Mouse (Mus musculus) heart, postnatal 0 days (tissue): Measurements from ENCODE around the gene Gm10762. TPM values are rescaled to one million over a fixed set of nuclear protein-coding genes. Genes with fewer than 3 reads are reported as not detected.
A peak's percentile ranks its signal among the peaks of the same experiment; 100 is the strongest.
"Not testable (repeated sequence)": the region's sequence is repeated elsewhere in the genome, so short reads cannot be mapped to it uniquely, and the experiment has no call there.

Experiments used
- ATAC-seq: fragments of 200-750 bp; cut with Nextera tagmentation; 2 replicates; pipeline ENCODE4 v1.8.0; 2017; ENCODE audit warnings: low read depth, moderate number of reproducible peaks, moderate library complexity; ENCODE audit not compliant: insufficient read depth
- DNase-seq: peaks from one replicate; pipeline ENCODE4 v3.0.0-alpha.2; 2016; ENCODE audit warnings: low spot score
- H3K27ac ChIP-seq: fragments of 300-500 bp; sonication (generic); 2 replicates; pipeline ENCODE4 v1.5.1; 2014; ENCODE audit warnings: low read depth, mild to moderate bottlenecking
- H3K27me3 ChIP-seq: fragments of 300-500 bp; sonication (generic); 2 replicates; pipeline ENCODE4 v1.6.1; 2014; ENCODE audit warnings: low read length, mixed read lengths; ENCODE audit not compliant: control insufficient read depth, insufficient read depth
- H3K36me3 ChIP-seq: fragments of 300-500 bp; sonication (generic); replicated peaks from 2 replicates; pipeline ENCODE4 v1.6.1; 2014; ENCODE audit warnings: low read length, mixed read lengths; ENCODE audit not compliant: control insufficient read depth, insufficient read depth
- H3K4me1 ChIP-seq: fragments of 300-500 bp; sonication (generic); 2 replicates; pipeline ENCODE4 v1.6.1; 2014; ENCODE audit warnings: antibody characterized with exemption; ENCODE audit not compliant: control insufficient read depth, insufficient read depth
- H3K4me2 ChIP-seq: fragments of 300-500 bp; sonication (generic); 2 replicates; pipeline ENCODE4 v1.6.1; 2014; ENCODE audit warnings: low read depth, mild to moderate bottlenecking, low read length, moderate library complexity
- H3K4me3 ChIP-seq: fragments of 300-500 bp; sonication (generic); 2 replicates; pipeline ENCODE4 v1.5.1; 2014; ENCODE audit warnings: low read depth, low read length
- H3K9ac ChIP-seq: fragments of 300-500 bp; sonication (generic); replicated peaks from 2 replicates; pipeline ENCODE4 v1.6.1; 2014; ENCODE audit warnings: low read depth, low read length, mixed read lengths
- H3K9me3 ChIP-seq: fragments of 300-500 bp; sonication (generic); replicated peaks from 2 replicates; pipeline ENCODE4 v1.6.1; 2016; ENCODE audit warnings: low read length; ENCODE audit not compliant: control insufficient read depth
- CTCF ChIP-seq: IDR thresholded peaks from 2 replicates; pipeline ENCODE4 v1.5.1; 2016; ENCODE audit warnings: antibody characterized with exemption, control low read depth, low read depth
- EP300 ChIP-seq: IDR thresholded peaks from 2 replicates; pipeline ENCODE4 v1.6.1; 2016; ENCODE audit warnings: antibody characterized with exemption, low read depth
- WGBS: fragments of 180-500 bp; shearing (Covaris S2); extraction: QIAGEN DNeasy Blood & Tissue Kit; methylation state at CpG from one replicate; pipeline ENCODE4 v1.1.7; 2014; 5-methylcytosine and 5-hydroxymethylcytosine counted together
- polyA plus RNA-seq: library from polyadenylated mRNA; unstranded; fragments of >200 nt; fragmentation: Nextera tagmentation; extraction: Ambion mirVana; gene quantifications from 2 replicates; pipeline ENCODE4 v1.2.1, GENCODE M21; 2015
- total RNA-seq: library from RNA; depleted of rRNA; stranded (reverse); fragments of >200 nt; gene quantifications from 2 replicates; pipeline ENCODE4 v1.2.3, GENCODE M21; 2014; ENCODE audit warnings: low replicate concordance; rRNA removed

The Gm10762 gene
- total RNA-seq (7.7 and 31.0 TPM in 2 replicates), polyA plus RNA-seq (15.0 and 19.0 TPM in 2 replicates)

DNA sequence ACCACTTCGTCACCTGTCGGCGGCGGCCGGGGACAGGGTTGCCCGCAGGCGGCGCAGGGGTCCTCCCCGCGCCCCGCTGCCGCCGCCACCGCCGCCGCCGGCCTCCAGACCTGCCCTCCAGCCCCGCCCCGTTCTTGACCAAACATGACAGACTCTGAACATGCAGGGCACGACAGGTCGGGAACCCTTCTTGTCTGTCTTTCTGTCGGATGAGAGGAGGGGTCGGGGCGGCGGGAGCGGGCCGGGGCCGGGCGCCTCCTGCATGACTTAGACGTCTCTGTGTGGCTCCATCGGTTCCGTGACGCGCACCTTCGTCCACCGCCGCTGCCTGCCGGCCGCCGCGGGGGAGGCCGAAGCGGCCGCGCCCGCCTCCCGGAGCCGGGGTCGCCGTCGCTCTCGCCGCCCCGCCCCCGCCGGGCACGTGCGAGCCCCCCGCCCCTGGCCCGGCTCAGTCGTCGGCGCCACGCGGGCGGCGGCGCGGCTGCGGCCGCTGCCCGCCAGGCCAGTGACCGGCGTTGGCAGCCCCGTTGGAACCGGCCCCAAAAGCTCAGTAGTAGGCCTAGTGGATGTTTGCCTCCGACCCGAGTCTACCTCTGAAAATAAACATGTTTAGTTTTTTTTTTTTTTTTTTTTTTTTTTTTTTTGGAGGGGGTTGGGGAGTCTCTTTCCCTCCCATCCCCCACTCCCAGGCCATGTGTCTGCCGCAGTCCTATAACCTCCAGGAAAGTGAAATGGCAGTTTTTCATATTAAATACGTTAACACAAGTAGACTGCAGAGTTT is at the start of gene Gm10762:
TSS of gene Gm10762 (minus strand) at position 65 of the 781 bp plus-strand sequence.
- Histone ChIP-seq H3K4me2 (peak within 1 kb of the TSS; percentile 61), H3K36me3 (no peaks in the 10 kb centered on the region), H3K27ac (peak within 1 kb of the TSS; percentile 100), H3K9ac (peak within 1 kb of the TSS; percentile 96), H3K4me3 (peak within 1 kb of the TSS; percentile 82), H3K4me1 (peaks cover 3% of the 10 kb centered on the region; the same call in 1 of the 2 replicates), H3K9me3 (no peaks in the 10 kb centered on the region), H3K27me3 (no peaks in the 10 kb centered on the region)
- peak; percentile 85 for ATAC-seq
- DNase-seq, result peak; percentile 58
- WGBS, result under 1% methylated on average over 77 of the region's 80 CpGs
- no peak for TF ChIP-seq EP300
- TF ChIP-seq CTCF, result no peak

DNA sequence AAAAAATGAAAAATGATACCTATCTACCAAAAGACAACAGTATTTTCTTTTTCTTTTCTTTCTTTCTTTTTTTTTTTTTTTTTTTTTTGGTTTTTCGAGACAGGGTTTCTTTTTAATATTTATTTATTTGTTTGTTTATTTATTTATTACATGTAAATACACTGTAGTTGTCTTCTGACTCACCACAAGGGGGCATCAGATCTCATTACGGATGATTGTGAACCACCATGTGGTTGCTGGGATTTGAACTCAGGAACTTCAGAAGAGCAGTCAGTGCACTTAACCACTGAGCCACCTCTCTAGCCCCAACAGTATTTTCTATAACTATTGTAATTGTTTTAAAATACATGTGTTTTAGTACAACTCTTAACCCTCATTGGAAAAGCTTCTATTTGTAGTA is 41.3 kb upstream of the Gm10762 start:
- H3K27me3 ChIP-seq, H3K9ac ChIP-seq, H3K4me1 ChIP-seq, H3K4me3 ChIP-seq, H3K27ac ChIP-seq, H3K36me3 ChIP-seq, DNase-seq, H3K9me3 ChIP-seq, ATAC-seq, H3K4me2 ChIP-seq: not testable (repeated sequence)
- WGBS, result 71% methylated on average over 2 of the region's 2 CpGs

DNA sequence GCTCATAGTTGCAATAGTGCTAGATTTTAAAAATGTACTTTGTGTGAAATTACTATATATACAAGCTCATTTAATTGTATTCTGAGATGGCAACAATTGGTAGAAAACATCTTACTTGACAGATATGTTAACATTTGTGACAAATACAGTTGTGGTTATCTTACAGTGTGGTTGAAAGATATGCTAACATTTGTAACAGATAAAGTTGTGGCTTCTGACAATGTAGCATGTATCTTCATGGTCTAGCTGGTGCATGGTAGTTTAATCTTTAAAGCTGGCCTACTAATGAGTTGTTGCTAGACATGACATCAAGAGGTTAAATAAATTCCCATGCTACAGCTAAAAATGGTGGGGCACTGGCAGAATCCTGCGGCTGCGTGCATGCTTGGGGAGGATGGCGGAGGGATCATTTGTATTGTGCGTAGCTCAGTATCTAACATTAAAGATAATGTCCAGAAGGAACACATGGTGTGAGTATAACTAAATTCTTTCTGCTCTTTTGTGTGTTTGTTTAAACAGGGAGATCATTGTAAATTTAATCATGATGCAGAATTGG is 38.7 kb upstream of the Gm10762 start:
- DNase-seq, result no peak
- H3K9me3 ChIP-seq, result no peaks in the 10 kb centered on the region
- no peak for TF ChIP-seq EP300
- TF ChIP-seq CTCF, result no peak
- H3K9ac ChIP-seq, result no peak overlapping the region
- H3K36me3 ChIP-seq, result no peaks in the 10 kb centered on the region
- no peaks in the 10 kb centered on the region for H3K4me1 ChIP-seq
- H3K27ac ChIP-seq, result no peak overlapping the region
- ATAC-seq, result no peak
- no peak overlapping the region for H3K4me3 ChIP-seq
- WGBS, result 61% methylated on average over 4 of the region's 4 CpGs
- H3K27me3 ChIP-seq, result no peaks in the 10 kb centered on the region
- no peak overlapping the region for H3K4me2 ChIP-seq

DNA sequence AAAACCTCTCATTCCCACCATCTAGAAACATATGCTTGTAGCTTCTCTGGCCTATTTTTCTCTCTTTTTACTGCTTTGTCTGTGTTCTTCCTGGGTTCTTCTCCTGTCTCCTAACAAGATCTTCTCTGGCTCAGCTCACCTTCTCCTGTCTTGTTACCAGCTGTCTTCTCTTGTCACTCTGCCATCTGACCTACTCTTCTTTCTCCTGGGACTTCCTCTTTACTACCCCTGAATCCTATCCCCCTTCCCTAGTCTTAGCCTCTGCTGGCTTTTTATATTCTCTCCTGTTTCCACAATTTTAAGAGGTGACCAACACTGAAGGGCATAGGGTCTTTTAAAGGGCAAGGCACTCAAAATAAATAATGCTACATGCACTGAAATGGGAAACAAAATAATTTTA is 37.3 kb upstream of the Gm10762 start:
- H3K4me3 ChIP-seq, result no peak overlapping the region
- no peaks in the 10 kb centered on the region for H3K27me3 ChIP-seq
- no peak for TF ChIP-seq EP300
- H3K4me2 ChIP-seq, result no peak overlapping the region
- no peaks in the 10 kb centered on the region for H3K36me3 ChIP-seq
- ATAC-seq, result no peak
- no peaks in the 10 kb centered on the region for H3K9me3 ChIP-seq
- no peak overlapping the region for H3K27ac ChIP-seq
- H3K9ac ChIP-seq, result no peak overlapping the region
- DNase-seq, result no peak
- H3K4me1 ChIP-seq, result no peaks in the 10 kb centered on the region

DNA sequence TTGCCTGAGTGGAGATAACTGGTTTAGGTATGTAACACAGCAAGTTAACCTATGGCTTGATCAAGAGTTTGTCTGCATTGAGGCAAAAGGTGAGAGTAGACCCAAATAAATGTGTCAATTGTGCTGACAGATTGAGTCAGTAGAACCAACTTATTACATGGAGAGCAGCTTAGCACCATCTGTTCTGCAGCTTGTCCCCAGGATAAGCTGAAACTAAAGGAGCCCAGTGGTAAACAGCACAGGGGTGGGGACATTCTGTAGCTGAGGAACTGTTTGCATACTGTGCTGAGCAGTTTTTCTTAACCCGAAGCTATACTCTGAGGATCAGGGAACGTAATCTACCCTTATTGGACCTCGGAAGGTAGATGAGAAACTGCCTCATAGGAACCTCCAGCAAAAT is 17.2 kb upstream of the Gm10762 start:
- TF ChIP-seq CTCF (no peak), EP300 (no peak)
- Histone ChIP-seq H3K9me3 (no peaks in the 10 kb centered on the region), H3K4me2 (no peak overlapping the region), H3K36me3 (no peaks in the 10 kb centered on the region), H3K27ac (no peak overlapping the region), H3K4me1 (no peaks in the 10 kb centered on the region), H3K27me3 (no peaks in the 10 kb centered on the region), H3K9ac (no peak overlapping the region), H3K4me3 (no peak overlapping the region)
- WGBS, result 81% methylated on average over 3 of the region's 3 CpGs
- DNase-seq, result no peak
- no peak for ATAC-seq
